Mouse (Mus musculus) cerebellum, adult 9-10 months (tissue): ENCODE results near the gene Traf1.
A peak's percentile ranks its signal among the peaks of the same experiment; 100 is the strongest.

Experiments used
- DNase-seq: peaks from one replicate; pipeline ENCODE4 v3.0.0; 2022

Gene Traf1

GRCm38 (mm10) chr2:34899682-34900081, 61.9 kb downstream of the Traf1 start:
- peak; percentile 18 for DNase-seq

DNA sequence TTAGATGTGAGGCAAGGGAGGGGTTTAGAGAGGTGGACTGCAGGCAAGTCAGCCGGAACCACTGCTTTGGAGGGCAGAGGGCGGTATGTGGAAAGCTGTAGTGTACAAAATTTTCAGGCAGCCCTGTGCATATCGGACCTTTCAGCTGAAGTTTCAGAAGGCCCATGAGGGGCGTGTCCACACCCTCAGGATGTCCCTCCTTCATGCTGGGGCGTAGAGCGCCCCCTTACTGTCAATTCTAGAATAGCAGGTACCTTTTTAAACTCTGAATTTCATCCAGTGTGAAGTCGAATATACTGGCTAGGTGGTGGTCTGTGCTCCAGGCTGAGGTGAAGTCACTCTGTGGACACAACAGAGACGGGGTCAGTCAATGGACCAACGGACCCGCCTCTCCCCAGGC, 63.8 kb downstream of the Traf1 start:
- peak; percentile 51 for DNase-seq

DNA sequence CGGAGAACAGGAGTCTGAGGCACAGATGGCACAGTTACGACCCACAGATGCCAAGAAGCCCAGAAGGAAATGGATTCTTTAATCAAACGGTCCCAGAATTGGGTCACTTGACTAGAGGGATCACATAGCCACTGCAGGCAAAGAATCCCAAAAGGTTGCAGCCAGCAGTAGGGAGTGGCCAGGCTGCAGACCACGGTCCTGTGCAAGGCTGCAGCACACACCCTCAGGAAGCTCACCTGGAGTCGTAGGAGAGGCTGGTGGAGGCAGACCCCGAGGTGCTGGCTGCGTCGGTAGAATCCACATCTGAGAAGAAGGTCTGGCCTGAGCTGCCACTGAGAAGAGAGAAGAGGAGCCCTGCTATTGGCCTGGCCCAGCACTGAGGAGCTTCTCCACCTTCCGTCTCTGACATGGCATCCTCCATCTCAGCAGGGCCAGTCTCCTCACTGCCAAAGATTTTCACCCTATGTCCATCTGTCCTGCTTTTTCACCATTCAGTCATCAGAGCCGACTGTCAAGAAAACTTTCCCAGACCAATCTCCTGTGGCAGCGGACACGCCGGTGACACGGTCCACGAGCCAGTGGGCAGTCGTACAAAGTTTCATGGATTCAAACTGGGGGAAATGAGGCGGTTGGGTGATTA, 64.6 kb downstream of the Traf1 start:
- peak; percentile 67 for DNase-seq

- no peak for DNase-seq
Observed at GRCm38 (mm10) chr2:34895503-34896113, 66.0 kb downstream of the Traf1 start.

DNA sequence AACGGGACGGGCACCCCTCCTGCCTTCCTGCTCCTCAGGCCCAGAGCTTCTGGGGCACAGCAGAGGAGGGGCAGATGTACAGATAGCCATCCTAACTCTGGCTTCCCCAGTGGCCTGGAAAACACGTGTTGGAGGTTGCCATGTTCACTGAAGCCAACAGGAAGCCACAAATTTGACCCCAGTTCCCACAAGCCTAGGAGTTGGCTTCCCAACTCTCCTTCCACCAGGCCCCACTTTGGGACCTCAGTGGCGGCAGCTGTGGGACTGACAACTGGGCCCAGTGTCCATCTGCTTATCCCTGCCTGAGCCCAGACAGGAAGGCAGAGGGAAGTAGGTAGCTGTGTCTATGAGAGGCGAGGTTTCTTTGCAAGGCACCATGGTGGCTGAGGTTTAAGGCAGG, 67.6 kb downstream of the Traf1 start:
- no peak for DNase-seq
